Mouse (Mus musculus) frontal cortex, adult 2 months (tissue): ENCODE measurements at regions not wholly inside any gene's neighbourhood (a gene's known extent, or its start where the extent isn't known, plus 50 kb on each side); places are given as distances from the start of the nearest gene placed in this dataset.

ENCODE experiments used
- DNase-seq, 2 experiments: peaks; one replicate each; pipeline ENCODE4 v3.0.0; 2022; ENCODE audit warnings: low spot score in 1 of 2; ENCODE audit errors: extremely low spot score in 1 of 2

DNA sequence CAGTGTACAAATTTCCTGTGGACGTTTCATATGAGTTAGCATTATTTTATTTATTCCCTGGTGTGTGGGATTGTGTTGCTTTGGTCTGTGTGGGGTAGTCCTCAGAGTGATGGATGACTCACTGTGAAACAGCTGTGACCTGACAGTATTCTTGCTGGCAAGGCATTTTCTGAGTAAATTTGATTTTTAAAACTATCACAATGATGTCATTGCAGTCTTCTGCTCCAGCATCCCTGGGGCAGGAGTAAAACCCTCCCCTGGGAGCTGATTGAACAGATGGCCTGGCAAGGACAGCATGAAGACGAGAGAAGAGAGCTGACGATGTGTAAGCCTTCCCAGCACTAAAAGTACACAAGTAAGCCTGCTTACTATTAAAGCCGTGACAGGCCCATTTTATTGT, 345.3 kb downstream of the Ppp1r3a start:
- peak; percentile 58 to 78 for DNase-seq

DNA sequence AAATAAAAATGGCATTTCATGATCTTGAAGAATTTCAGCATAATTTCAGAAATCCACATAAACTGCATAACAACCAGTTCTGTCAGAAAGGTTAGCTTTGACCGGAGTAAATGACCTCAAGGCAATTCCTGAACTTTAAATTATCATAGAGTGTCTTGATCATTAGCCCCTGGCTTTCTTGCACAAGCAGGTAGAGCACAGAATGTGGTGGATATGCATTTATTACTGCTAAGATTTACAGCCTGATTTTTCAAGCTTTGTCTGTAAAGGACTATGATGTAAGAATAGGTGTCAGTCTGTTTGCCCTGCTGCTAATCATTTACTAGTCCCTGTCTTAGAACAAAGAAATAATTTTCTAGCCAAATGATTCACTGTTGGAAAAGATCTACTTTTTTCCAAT, 347.3 kb downstream of the Ppp1r3a start:
- DNase-seq: no peak

DNA sequence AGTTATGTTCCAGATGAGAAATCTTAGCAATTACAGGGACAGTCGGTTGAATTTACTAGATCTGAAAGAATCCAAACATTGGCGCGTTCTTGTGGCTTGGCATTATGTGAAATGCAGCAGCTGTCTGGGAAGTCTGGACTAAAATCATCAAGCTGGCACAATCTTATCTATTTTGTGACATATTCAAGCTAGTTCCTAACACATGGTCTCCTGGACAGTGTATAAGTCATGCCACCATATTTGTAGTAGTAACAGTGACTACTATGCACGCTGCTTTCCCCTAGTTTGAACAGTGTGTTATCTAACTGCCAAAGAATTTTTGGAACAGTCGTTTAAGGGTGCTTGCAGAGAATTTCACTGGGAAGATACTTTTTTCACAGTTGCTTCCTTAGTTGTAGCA, 396.8 kb downstream of the Ppp1r3a start:
- peak in 1 of 2 experiments; percentile 11 for DNase-seq
